Mouse (Mus musculus) liver, embryonic 14.5 days (tissue): ENCODE measurements around the gene Ppil1.

Experiments
- CTCF ChIP-seq: IDR thresholded peaks from 2 replicates; pipeline ENCODE4 v1.5.1; 2016; ENCODE audit warnings: antibody characterized with exemption, low read depth, control low read depth
- EP300 ChIP-seq: IDR thresholded peaks from 2 replicates; pipeline ENCODE4 v1.6.1; 2016; ENCODE audit warnings: antibody characterized with exemption, low read depth

GRCm38 (mm10) chr17:29238421-29238945, 25.5 kb downstream of the Ppil1 start:
- no peak for TF ChIP-seq CTCF
- no peak for TF ChIP-seq EP300
